Mouse (Mus musculus): ENCODE measurements around the gene Cradd. TPM values are rescaled to one million over a fixed set of nuclear protein-coding genes. Genes with fewer than 3 reads are reported as not detected.

The Cradd gene
- polyA plus RNA-seq, 1 experiment from 2014 or later = 9.8 TPM

- WGBS = 51% methylated on average over 18 of the region's 18 CpGs
- no peak for DNase-seq (ENCODE audit: low spot score)
- TF ChIP-seq EP300 (optimal IDR thresholded peaks at IDR 0.05) = no peak
- TF ChIP-seq CTCF (IDR thresholded peaks at IDR 0.05; ENCODE audit: low read depth) = peak; percentile 69
Observed at GRCm38 (mm10) chr10:95217956-95218682, 105.8 kb downstream of the Cradd start.

GRCm38 (mm10) chr10:95215324-95215723 is 108.6 kb downstream of the Cradd start:
- TF ChIP-seq CTCF (IDR thresholded peaks at IDR 0.05; ENCODE audit: low read depth) (no peak), EP300 (optimal IDR thresholded peaks at IDR 0.05) (no peak)
- Histone ChIP-seq H3K4me3 (ENCODE audit: low read depth, low read length) (no peak overlapping the region), H3K9me3 (ENCODE audit: control insufficient read depth, low read length) (no peaks in the 10 kb centered on the region), H3K36me3 (ENCODE audit: control insufficient read depth, insufficient read depth, low read length) (no peaks in the 10 kb centered on the region), H3K27ac (replicated peaks) (no peak overlapping the region), H3K4me1 (replicated peaks; ENCODE audit: control insufficient read depth, insufficient read depth) (no peaks in the 10 kb centered on the region), H3K27me3 (ENCODE audit: control insufficient read depth, insufficient read depth, low read length) (no peaks in the 10 kb centered on the region), H3K9ac (ENCODE audit: low read length) (no peak overlapping the region), H3K4me2 (replicated peaks; ENCODE audit: low read depth) (no peak overlapping the region)
- 92% methylated on average over 15 of the region's 15 CpGs for WGBS
- DNase-seq (ENCODE audit: low spot score) (no peak), ATAC-seq (ENCODE audit: low FRiP score, low TSS enrichment) (no peak)

More at GRCm38 (mm10) chr10:95217956-95218682, 105.8 kb downstream of the Cradd start:
- peak; percentile 57; the same call in 1 of the 2 replicates for ATAC-seq (ENCODE audit: low FRiP score, low TSS enrichment)
- Histone ChIP-seq H3K27ac (replicated peaks) (0 out of 2 replicates have a peak overlapping the region, but pooled peaks have one; percentile 2), H3K4me3 (ENCODE audit: low read depth, low read length) (no peak overlapping the region), H3K9ac (ENCODE audit: low read length) (no peak overlapping the region), H3K27me3 (ENCODE audit: control insufficient read depth, insufficient read depth, low read length) (no peaks in the 10 kb centered on the region), H3K36me3 (ENCODE audit: control insufficient read depth, insufficient read depth, low read length) (no peaks in the 10 kb centered on the region), H3K9me3 (ENCODE audit: control insufficient read depth, low read length) (no peaks in the 10 kb centered on the region), H3K4me1 (replicated peaks; ENCODE audit: control insufficient read depth, insufficient read depth) (no peaks in the 10 kb centered on the region), H3K4me2 (replicated peaks; ENCODE audit: low read depth) (no peak overlapping the region)

GRCm38 (mm10) chr10:95213820-95214219 is 110.1 kb downstream of the Cradd start:
- DNase-seq (ENCODE audit: low spot score) (no peak), ATAC-seq (ENCODE audit: low FRiP score, low TSS enrichment) (no peak)

GRCm38 (mm10) chr10:95213311-95213710 is 110.6 kb downstream of the Cradd start:
- no peak overlapping the region for H3K4me3 ChIP-seq (ENCODE audit: low read depth, low read length)
- no peak for ATAC-seq (ENCODE audit: low FRiP score, low TSS enrichment)
- TF ChIP-seq EP300 (optimal IDR thresholded peaks at IDR 0.05) = no peak
- TF ChIP-seq CTCF (IDR thresholded peaks at IDR 0.05; ENCODE audit: low read depth) = no peak

More at GRCm38 (mm10) chr10:95213820-95214219, 110.1 kb downstream of the Cradd start:
- Histone ChIP-seq H3K36me3 (ENCODE audit: control insufficient read depth, insufficient read depth, low read length) (no peaks in the 10 kb centered on the region), H3K4me2 (replicated peaks; ENCODE audit: low read depth) (no peak overlapping the region), H3K9ac (ENCODE audit: low read length) (no peak overlapping the region), H3K27me3 (ENCODE audit: control insufficient read depth, insufficient read depth, low read length) (no peaks in the 10 kb centered on the region), H3K4me3 (ENCODE audit: low read depth, low read length) (no peak overlapping the region), H3K27ac (replicated peaks) (no peak overlapping the region), H3K4me1 (replicated peaks; ENCODE audit: control insufficient read depth, insufficient read depth) (no peaks in the 10 kb centered on the region), H3K9me3 (ENCODE audit: control insufficient read depth, low read length) (no peaks in the 10 kb centered on the region)
- WGBS = 71% methylated on average over 9 of the region's 9 CpGs
- TF ChIP-seq EP300 (optimal IDR thresholded peaks at IDR 0.05) (no peak), CTCF (IDR thresholded peaks at IDR 0.05; ENCODE audit: low read depth) (no peak)

GRCm38 (mm10) chr10:95211660-95212059 is 112.3 kb downstream of the Cradd start:
- Histone ChIP-seq H3K4me3 (ENCODE audit: low read depth, low read length) (no peak overlapping the region), H3K27me3 (ENCODE audit: control insufficient read depth, insufficient read depth, low read length) (no peaks in the 10 kb centered on the region), H3K4me1 (replicated peaks; ENCODE audit: control insufficient read depth, insufficient read depth) (no peaks in the 10 kb centered on the region), H3K27ac (replicated peaks) (no peak overlapping the region), H3K9ac (ENCODE audit: low read length) (no peak overlapping the region), H3K9me3 (ENCODE audit: control insufficient read depth, low read length) (no peaks in the 10 kb centered on the region), H3K36me3 (ENCODE audit: control insufficient read depth, insufficient read depth, low read length) (no peaks in the 10 kb centered on the region), H3K4me2 (replicated peaks; ENCODE audit: low read depth) (no peak overlapping the region)
- TF ChIP-seq CTCF (IDR thresholded peaks at IDR 0.05; ENCODE audit: low read depth) = no peak
- no peak for TF ChIP-seq EP300 (optimal IDR thresholded peaks at IDR 0.05)
- 92% methylated on average over 8 of the region's 8 CpGs for WGBS
- no peak for DNase-seq (ENCODE audit: low spot score)
- no peak for ATAC-seq (ENCODE audit: low FRiP score, low TSS enrichment)

More at GRCm38 (mm10) chr10:95213311-95213710, 110.6 kb downstream of the Cradd start:
- 81% methylated on average over 8 of the region's 8 CpGs for WGBS
- no peak for DNase-seq (ENCODE audit: low spot score)
- H3K36me3 ChIP-seq (ENCODE audit: control insufficient read depth, insufficient read depth, low read length) = no peaks in the 10 kb centered on the region
- no peaks in the 10 kb centered on the region for H3K27me3 ChIP-seq (ENCODE audit: control insufficient read depth, insufficient read depth, low read length)
- no peak overlapping the region for H3K27ac ChIP-seq (replicated peaks)
- H3K4me2 ChIP-seq (replicated peaks; ENCODE audit: low read depth) = no peak overlapping the region
- H3K9me3 ChIP-seq (ENCODE audit: control insufficient read depth, low read length) = no peaks in the 10 kb centered on the region
- no peaks in the 10 kb centered on the region for H3K4me1 ChIP-seq (replicated peaks; ENCODE audit: control insufficient read depth, insufficient read depth)
- H3K9ac ChIP-seq (ENCODE audit: low read length) = no peak overlapping the region

GRCm38 (mm10) chr10:95210664-95211372 is 113.1 kb downstream of the Cradd start:
- Histone ChIP-seq H3K27me3 (ENCODE audit: control insufficient read depth, insufficient read depth, low read length) (no peaks in the 10 kb centered on the region), H3K9me3 (ENCODE audit: control insufficient read depth, low read length) (no peaks in the 10 kb centered on the region), H3K9ac (ENCODE audit: low read length) (no peak overlapping the region), H3K4me3 (ENCODE audit: low read depth, low read length) (no peak overlapping the region), H3K4me1 (replicated peaks; ENCODE audit: control insufficient read depth, insufficient read depth) (no peaks in the 10 kb centered on the region), H3K27ac (replicated peaks) (no peak overlapping the region), H3K36me3 (ENCODE audit: control insufficient read depth, insufficient read depth, low read length) (no peaks in the 10 kb centered on the region), H3K4me2 (replicated peaks; ENCODE audit: low read depth) (no peak overlapping the region)
- ATAC-seq (ENCODE audit: low FRiP score, low TSS enrichment) (no peak), DNase-seq (ENCODE audit: low spot score) (no peak)
- no peak for TF ChIP-seq CTCF (IDR thresholded peaks at IDR 0.05; ENCODE audit: low read depth)
- WGBS = 70% methylated on average over 7 of the region's 7 CpGs
